Mouse (Mus musculus) kidney, postnatal 36 days (tissue): ENCODE results near the gene Tspan12.
"Not testable (repeated sequence)": the region's sequence is repeated elsewhere in the genome, so short reads cannot be mapped to it uniquely, and the experiment has no call there.

Experiments
- DNase-seq, 2 experiments: peaks; one replicate each; pipeline ENCODE4 v3.0.0; 2021 to 2022; ENCODE audit warnings: mixed read lengths in 2 of 2

Gene Tspan12

GRCm38 (mm10) chr6:21828001-21828400, 24.3 kb downstream of the Tspan12 start:
- DNase-seq, result no peak

- DNase-seq, result no peak
These were observed 28.6 kb downstream of the Tspan12 start for GRCm38 (mm10) chr6:21823694-21824093.

GRCm38 (mm10) chr6:21823281-21823680, 29.0 kb downstream of the Tspan12 start:
- DNase-seq, result peak; percentile 41 to 53

GRCm38 (mm10) chr6:21822721-21823134, 29.6 kb downstream of the Tspan12 start:
- no peak for DNase-seq

- peak in 1 of 2 experiments; percentile 26 for DNase-seq
These were observed 34.1 kb downstream of the Tspan12 start for GRCm38 (mm10) chr6:21818107-21818807.

GRCm38 (mm10) chr6:21806005-21806404, 46.3 kb downstream of the Tspan12 start:
- no peak for DNase-seq

- no peak for DNase-seq
These were observed 47.2 kb downstream of the Tspan12 start for GRCm38 (mm10) chr6:21805013-21805570.

- DNase-seq, result no peak
These were observed 48.6 kb downstream of the Tspan12 start for GRCm38 (mm10) chr6:21803483-21804340.

GRCm38 (mm10) chr6:21798581-21798980, 53.7 kb downstream of the Tspan12 start:
- DNase-seq, result peak; percentile 71 to 75

GRCm38 (mm10) chr6:21797087-21797486, 55.2 kb downstream of the Tspan12 start:
- DNase-seq, result peak; percentile 12 to 55

GRCm38 (mm10) chr6:21796413-21796812, 55.9 kb downstream of the Tspan12 start:
- DNase-seq, result peak; percentile 10 to 26

- no peak for DNase-seq
These were observed 56.9 kb downstream of the Tspan12 start for GRCm38 (mm10) chr6:21795410-21795809.

GRCm38 (mm10) chr6:21795072-21795407, 57.3 kb downstream of the Tspan12 start:
- DNase-seq, result peak; percentile 55 to 81

GRCm38 (mm10) chr6:21794337-21795071, 57.8 kb downstream of the Tspan12 start:
- DNase-seq, result no peak

GRCm38 (mm10) chr6:21791307-21791706, 61.0 kb downstream of the Tspan12 start:
- no peak for DNase-seq

GRCm38 (mm10) chr6:21790550-21791086, 61.7 kb downstream of the Tspan12 start:
- no peak for DNase-seq

GRCm38 (mm10) chr6:21790036-21790435, 62.3 kb downstream of the Tspan12 start:
- DNase-seq, result no peak

- DNase-seq, result not testable (repeated sequence)
These were observed 62.7 kb downstream of the Tspan12 start for GRCm38 (mm10) chr6:21789582-21789981.

GRCm38 (mm10) chr6:21787757-21788156, 64.6 kb downstream of the Tspan12 start:
- DNase-seq, result no peak

GRCm38 (mm10) chr6:21787274-21787673, 65.0 kb downstream of the Tspan12 start:
- DNase-seq, result no peak

GRCm38 (mm10) chr6:21774213-21774916, 78.0 kb downstream of the Tspan12 start:
- DNase-seq, result no peak

GRCm38 (mm10) chr6:21769447-21769809, 82.9 kb downstream of the Tspan12 start:
- DNase-seq, result no peak
